Mouse (Mus musculus) A20 (cell line): ENCODE measurements around the gene Lrrc8c.

ENCODE experiments used
- DNase-seq: peaks from one replicate; pipeline ENCODE4 v3.0.0-alpha.2; 2011; ENCODE audit warnings: low read depth, low spot score

The Lrrc8c gene

DNA sequence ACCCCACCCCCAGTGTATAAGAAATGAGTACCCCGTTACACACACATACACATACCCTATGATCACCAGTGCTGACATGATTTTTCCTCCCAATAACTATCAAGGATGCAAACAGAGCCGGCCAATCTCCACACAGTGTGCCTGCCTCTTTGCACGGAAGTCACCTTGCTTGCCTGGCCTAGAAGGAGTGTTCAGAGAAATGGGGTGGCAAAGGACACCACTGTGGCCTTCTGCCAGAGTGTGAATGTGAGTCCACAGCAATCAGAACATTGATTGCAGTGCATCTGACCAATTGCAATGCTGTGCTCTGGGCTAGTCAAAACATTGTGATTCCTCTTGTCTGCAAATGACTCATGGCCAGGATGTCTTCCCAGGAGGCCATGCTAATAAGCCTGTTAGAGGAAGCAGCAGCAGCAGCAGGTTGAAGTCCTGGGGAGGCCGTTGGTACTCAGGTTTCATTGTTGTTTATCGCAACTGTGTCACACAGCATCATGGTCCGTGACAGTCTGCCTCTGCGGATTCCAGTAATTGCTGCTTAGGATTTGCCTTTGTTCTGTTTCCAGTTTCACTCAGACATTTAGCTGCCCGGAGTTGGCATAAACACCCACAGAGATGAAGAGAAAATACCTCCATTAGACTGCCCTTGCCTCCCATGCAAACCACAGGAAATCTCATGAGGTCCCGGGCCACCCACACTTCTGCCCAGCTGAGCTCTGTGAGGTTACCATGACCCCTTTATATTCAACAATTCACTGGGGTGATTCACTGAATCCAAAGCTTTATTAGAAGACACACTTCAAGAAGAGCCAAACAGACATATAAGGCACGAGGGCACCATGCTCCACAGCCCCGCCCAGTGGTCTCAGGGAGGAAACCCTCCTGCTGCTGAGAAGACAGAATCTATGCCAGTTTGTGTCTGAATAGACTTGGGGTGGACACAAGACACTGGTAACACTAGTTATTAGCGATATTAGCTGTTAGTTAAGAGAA, 18.8 kb upstream of the Lrrc8c start:
- DNase-seq, result peak; percentile 31

DNA sequence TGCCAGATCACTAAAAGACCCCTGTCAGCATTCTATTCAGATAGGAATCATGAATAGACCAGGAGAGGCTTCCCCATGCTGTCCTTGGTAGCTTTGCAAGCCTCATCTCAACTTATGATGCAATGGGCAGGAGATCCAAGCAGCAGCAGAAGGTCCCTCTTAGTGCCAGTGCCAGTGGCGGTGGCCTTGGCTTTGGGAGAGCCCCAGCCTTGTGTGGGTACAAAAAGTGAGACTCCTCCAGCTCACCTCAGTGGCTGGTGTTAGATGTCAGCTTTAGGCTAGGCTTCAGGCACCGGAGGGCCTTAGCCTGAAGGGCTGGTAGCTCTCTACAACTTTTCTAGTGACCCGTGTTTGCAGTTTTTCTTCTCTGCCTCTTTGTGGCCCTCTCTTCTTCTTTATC, 18.1 kb upstream of the Lrrc8c start:
- no peak for DNase-seq

DNA sequence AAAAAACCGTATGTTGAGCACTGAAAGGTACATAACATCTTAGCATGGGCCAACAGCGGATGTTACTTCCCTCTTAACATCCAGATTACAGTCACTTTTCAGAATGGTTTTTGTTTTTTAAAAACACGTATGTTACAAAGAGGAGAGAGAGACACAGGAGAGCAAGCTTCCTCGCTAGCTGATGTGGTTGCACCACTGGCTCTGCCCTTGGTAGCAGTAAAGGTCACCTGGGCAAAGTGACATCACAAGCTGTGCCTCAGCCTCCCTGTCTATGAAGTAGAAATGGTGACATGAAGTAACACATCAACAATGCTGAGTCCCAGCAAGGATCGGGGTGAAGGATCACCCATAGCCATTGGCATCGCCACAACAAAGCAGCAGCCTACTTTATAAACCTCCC, 10.4 kb upstream of the Lrrc8c start:
- DNase-seq, result no peak

DNA sequence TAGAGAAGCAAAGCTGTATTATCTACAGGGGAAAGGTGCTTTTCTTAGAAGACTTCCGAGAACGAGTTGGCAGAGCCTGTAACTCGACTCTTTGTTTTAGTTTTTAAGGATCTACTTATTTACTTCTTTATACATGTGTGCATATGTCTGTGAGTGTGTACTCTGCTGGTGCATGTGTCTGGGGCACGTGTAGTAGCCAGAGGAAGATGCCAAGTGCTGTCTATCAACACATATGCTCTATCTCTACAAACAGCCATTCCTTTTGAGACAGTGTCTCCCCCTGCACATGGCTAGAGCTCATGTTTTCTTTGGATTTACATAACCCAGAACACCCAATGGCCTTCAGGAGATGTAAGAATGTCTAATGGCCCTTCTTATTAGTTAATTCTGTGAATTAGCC, 6.9 kb upstream of the Lrrc8c start:
- DNase-seq, result no peak

DNA sequence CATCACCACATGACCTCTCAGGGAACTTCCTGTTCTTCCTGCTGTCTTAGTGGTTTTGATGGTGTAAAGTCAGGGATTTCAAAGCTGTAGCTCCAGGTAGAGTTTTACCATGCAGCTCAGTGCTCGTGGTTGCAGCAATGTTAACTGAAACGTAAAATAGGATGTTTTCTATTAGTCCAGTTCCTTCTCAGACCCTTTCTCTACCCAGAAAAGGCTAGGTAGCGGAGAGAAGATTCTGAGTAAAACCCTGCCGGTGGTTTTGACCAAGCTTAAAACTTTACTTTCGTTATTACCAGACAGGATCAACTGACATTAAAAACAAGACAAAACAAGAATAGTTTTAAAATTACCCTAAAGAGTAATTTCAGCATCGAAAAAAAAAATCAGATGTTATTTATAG, 3.7 kb upstream of the Lrrc8c start:
- DNase-seq, result peak; percentile 78

DNA sequence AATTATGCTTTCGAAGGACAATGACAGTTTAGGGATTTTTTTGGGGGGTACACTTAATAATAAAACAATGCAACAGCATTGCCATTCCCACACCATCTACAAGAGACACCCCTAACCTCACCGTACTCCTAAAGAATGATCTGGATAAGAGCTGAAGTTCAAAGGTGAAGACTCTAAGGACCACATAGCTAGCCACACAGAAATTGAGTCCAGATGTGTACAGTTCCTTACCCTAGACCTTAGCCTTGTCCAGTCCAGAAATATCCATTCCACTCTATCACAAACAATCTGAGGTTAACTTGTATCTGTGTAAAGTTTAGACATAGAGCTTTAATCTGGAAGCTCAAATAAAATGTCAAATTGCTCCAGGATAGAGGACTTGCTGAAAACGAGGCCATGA, 2.9 kb upstream of the Lrrc8c start:
- no peak for DNase-seq

DNA sequence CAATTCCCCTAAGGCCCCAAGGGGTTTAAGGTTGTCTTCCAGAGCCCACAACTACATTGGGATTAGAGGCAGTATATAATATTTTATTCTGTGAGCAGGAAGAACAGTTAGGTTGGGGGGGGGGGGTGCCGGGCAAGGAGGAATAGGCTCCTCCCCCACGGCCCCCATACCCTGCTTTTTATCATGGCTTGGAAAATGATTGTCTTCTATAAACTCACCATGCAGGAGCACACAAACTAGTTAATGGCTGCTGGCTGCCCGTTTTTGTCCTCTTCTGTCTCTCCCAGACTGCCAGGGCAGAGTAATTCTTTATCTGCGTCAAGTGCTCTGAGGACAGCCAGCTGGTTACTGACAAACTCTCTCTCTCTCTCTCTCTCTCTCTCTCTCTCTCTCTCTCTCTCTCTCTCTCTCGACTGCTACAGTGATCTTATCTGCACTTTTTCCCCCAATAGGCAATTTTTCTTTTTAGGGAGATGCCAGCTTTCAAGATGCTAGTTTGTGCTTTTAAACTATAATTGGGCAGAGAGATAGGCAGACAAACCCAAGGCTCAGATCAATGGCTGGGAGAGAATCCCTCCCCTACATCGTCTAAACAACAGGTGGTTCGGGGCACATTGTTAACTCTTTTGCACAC, 1.1 kb upstream of the Lrrc8c start:
- no peak for DNase-seq

DNA sequence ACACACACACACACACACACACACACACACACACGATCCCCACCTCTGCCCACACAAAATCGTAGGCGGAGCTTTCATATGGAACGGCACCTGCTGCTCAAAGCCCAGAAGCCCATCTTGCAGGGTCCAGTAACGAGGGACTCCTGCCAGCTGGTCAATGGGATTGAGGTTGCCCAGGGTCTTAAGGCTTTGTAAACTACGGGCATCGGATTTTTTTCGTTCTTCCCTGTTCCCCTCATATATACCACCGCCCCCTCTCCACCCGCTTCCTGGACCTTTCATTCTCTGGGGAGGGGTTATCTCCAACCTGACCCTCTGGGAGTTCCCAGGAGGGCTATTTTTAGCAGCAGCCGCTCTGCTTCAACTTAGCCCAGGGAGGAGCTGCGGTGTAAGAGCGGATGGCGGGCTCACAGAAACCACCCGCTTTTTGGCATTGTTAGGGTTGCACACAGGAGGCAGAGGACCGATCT, 527 bp upstream of the Lrrc8c start:
- DNase-seq, result peak; percentile 78

DNA sequence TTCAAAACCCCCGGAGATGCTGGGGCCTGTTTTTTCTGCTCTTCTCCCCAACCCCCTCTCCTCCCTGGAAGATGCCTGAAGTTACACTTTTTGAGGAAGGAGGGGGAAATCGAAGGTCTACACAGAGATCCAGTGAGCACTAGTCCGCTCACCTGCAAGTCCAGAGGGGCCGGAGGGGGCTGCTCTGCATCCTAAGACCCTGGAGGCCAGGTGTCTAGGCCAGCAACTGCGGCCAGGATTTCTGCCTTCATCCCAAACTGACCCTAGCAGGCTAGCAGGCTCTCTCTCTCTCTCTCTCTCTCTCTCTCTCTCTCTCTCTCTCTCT, 750 bp downstream of the Lrrc8c start:
- DNase-seq, result no peak

DNA sequence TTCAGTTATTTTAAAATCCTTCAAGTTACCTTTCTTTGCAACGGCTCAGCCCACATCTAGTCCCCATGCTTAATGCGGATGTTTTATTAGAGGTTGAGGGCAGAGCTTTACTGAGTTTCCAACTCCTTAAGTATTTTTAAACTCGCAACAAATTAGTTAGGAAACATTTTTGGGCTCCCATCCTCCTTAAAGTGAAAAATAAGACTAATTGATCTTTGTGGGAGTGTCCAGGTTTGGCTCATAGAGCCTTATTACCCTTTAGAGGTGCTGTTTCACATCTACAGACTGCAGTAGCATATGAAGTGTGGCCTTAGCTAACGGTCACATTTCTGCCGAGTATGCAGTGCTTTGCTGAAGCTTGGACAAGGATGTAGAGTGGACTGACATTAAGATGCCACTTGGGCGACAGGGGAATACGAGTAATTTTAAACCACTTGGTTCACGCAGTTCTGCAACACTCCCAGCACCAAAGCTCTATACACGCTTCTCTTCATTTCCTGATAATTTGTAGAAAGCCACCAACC, 1.3 kb downstream of the Lrrc8c start:
- peak; percentile 26 for DNase-seq

DNA sequence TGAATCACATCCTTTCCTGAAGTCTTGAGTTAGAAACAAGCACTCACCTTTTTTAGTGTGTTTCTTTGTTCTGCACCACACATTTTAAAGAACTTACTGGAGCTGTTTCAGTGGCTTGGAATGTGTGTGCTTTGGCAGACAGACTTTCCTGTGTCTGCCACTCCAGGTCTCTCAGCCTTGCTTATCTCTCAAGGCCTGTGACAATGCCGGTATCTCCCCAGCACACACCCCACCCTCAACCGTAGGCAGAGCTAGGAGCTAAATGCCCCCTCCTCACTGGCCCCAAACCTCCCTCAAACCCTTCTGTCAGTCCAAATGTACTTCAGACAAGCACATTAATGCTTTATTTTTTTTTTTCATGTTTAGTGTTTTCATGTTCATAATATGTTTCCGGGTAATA, 4.3 kb downstream of the Lrrc8c start:
- DNase-seq, result no peak

DNA sequence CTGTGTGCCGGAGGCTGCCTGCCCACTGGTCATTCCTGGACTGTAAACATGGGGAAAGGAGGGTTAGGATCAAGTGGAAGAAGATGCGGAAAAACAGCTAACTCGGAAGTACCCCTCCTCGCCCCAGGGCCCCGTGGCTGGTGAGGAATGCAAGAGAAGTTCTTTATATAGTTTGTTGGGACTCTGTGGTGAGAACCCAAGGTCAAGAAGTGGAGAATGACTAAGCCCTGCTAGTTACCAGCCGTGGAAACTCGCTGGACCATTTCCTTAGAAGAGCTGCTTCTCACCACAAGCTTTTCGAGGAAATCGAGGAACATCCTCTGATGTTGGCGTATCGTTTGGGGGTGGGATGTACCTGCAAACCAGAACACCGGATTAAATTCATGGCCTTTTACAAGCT, 5.8 kb downstream of the Lrrc8c start:
- no peak for DNase-seq

DNA sequence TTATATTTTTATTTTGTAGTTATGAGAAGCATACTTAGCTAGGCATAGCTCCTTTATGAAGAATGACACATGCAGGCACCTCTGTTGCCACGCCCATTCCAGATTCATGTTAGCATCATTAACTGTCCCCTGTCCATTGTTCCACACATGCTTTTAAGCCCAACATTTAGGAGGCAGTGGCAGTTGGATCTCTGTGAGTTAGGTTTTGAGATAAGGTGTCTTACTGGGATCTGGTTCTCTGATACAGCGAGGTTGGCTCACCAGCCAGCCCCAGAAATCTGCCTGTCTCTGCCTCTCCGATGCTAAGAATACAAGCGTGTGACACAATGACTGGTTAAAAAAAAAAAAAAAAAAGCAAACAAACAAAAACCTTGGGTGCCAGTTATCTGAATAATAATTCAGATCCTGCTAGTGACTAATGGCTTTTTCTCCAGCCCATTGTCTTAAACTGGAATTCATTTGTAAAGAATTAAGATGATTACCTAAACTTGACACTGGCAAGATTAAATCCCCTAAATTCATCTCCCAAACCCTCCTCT, 7.0 kb downstream of the Lrrc8c start:
- no peak for DNase-seq

DNA sequence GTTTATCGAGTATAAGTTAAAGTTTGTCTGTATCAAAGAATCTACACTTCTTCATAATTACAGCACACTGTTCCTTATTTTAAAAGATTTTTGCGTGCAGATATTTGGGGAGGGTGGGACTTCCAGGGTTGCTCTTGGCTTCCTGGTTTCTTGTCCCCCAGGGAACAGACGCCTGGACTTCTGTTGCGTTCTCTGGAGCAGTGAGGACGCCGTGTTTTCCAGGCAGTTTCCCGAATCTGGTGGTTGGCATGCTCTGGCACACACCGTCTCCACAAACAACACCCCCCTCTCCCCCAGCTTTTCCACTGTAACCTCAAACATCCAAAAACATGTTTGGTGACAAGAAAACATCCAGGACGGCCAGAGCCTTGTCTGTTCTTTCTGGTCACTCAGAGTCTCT, 7.6 kb downstream of the Lrrc8c start:
- no peak for DNase-seq

DNA sequence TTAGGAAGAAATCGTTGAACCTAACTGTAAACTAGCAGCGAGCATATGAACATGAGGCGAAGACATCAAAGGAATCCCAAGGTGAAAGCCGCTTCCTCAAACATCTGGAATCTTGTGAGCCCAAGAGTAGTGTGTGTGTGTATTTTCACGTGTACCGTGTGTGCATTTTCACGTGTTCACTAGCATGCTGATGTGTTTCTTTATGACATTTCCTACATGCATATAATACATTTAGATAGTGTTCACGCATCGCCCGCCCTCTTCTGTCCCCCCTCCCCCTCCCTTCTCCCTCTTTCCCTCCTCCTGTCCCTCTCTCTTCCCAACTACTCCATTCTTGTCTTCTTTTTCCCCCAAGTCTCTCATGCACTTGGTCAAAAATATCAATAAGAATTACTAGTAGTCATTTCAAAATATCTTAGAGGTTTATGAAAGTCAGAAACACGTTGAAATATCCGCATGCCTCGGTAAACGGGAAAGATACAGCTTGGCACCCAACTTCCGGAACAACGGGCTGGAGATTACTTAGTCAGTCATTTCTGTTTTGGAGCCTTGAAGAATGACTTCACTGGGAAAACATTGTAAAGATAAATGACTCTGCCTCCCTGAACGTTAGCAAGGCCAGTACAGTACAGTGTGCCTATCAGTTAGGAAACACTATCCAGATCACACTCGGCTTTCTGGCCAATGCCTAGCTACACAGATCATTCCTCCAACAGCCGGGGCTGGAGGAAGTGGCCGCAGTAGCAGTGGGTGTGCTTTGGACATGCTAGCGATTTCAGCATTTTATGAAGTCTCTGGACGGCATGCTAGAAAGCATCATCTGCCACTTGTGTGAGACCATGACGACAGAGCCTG, 8.5 kb downstream of the Lrrc8c start:
- no peak for DNase-seq

DNA sequence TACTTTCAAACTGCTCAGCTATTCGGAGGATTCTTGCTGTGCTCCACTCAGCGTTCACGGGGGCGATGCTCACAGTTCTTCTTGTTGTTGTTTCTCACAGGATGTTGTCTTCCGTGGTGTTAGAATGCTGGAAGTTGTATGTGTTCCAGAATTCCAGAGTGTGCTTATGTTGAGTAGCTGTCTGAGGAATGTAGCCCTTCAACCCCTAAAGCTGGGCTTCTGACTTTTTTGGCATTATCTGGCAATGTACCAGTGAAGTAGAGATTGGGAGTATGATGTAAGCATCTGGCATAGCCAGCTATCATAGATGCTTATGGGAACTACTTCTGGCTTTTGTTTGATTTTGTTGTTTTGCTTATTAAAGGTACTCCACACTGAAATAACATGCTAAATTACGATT, 11.4 kb downstream of the Lrrc8c start:
- DNase-seq, result no peak

DNA sequence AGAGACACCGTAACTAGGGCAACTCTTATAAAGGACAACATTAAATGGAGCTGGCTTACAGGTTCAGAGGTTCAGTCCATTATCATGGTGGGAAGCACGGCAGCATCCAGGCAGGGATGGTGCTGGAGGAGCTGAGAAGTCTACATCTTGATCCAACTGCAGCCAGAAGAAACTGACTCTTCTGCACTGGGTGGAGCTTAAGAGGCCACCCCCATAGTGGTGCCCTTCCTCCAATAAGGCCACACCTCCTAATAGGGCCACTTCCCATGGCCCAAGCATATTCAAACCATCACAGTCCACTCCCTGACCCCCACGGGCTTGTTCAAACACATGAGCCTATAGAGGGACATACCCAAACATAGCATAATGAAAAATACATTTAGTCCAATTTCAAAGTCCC, 16.0 kb downstream of the Lrrc8c start:
- no peak for DNase-seq

DNA sequence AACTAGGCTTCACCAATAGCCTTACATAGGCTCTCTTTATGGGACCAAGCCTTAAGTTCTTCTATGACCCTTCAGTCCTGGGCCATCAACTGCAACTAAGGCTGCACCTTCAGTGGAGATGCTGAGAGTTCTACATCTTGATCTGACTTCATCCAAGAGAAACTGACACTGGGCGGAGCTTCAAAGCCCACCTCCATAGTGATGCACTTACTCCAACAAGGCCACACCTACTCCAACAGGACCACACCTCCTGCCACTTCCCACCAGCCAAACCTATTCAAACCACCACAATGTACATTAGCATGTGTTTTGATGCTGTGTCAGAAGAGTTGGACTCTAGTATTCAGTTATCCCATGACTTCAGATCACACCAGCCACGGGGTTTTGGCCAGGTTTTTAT, 17.0 kb downstream of the Lrrc8c start:
- DNase-seq, result no peak

DNA sequence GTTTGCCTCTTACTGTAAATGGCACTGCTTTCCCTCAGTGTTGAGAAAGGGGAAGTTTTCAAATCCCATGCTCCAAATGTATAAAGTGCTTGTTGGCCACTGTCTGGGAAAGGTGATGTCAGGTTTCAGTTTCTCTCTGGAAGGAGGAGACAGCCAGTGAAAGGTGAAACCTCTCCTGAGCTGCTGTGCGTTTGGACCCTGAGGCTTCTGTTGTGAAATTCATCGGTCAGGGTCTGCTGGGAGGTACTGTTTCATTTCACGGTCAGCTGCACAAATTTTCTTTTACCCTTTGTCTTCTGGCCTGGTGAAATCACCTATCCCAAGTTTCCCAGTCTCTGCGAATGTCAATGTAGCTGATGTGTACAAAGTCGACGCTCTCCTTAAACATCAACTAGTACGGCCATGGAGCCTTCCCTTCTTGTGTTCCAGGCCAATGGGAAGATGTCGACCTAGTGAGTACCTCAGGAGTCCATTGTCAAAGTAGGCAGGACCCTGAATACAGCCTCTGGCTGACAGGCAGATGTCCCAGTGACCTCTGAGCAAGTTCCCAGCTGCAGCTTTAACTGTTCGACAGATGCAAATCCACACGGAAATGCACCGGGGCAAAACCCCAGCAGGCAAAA, 18.0 kb downstream of the Lrrc8c start:
- DNase-seq, result no peak

DNA sequence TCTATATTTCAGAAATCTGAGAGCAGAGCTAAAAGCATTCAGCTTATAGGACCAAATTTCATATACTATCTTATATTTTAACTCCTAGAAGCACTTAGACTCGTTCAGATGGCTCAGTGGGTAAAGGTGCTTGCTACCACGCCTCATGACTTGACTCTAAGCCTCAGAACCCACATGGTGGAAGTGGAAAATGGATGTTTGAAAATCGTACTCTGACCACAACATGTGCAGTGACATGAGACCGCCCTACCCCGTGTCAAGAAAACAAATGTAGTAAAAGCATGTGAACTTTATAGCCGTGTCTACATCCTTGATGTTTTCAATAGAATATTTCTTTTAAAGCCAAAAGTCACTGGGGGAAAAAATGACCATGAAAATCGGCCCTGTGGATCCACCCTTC, 21.9 kb downstream of the Lrrc8c start:
- no peak for DNase-seq

DNA sequence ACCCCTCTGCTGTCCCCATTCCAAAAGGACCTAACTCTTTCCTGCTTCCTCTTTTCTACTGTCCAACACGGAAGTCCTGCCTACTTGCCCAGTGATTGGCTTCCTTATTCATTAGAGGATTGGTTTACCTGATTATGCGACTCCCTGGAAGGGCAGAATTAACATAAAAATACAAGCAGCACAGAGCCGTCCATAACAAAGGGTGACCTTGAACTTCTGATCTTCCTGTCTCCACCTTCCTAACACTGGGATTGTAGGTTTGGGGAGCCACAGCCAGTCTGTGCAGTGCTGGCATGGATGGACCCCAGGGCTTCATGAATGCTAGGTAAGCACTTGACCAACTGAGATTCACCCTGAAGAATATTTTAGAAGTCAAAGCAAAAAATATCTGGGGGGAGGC, 25.9 kb downstream of the Lrrc8c start:
- DNase-seq, result no peak
